Mouse (Mus musculus) hindbrain, postnatal 0 days (tissue): ENCODE measurements around the gene Kif24. TPM values are rescaled to one million over a fixed set of nuclear protein-coding genes. Genes with fewer than 3 reads are reported as not detected.

Experiments
- ATAC-seq: fragments of 200-750 bp; cut with Nextera tagmentation; 2 replicates; pipeline ENCODE4 v1.8.0; 2017; ENCODE audit warnings: mild to moderate bottlenecking, moderate TSS enrichment, moderate library complexity
- DNase-seq: peaks from one replicate; pipeline ENCODE4 v3.0.0-alpha.2; 2015; ENCODE audit warnings: low spot score
- H3K27ac ChIP-seq: fragments of 300-500 bp; sonication (generic); 2 replicates; pipeline ENCODE4 v1.5.1; 2014; ENCODE audit warnings: mild to moderate bottlenecking
- H3K27me3 ChIP-seq: fragments of 300-500 bp; sonication (generic); 2 replicates; pipeline ENCODE4 v1.6.1; 2014; ENCODE audit warnings: low read length, mixed read lengths; ENCODE audit not compliant: insufficient read depth
- H3K36me3 ChIP-seq: fragments of 300-500 bp; sonication (generic); 2 replicates; pipeline ENCODE4 v1.6.1; 2014; ENCODE audit warnings: low read length, mixed read lengths; ENCODE audit not compliant: insufficient read depth
- H3K4me1 ChIP-seq: fragments of 300-500 bp; sonication (generic); 2 replicates; pipeline ENCODE4 v1.6.1; 2014; ENCODE audit warnings: antibody characterized with exemption, low read length, mixed read lengths; ENCODE audit not compliant: insufficient read depth
- H3K4me2 ChIP-seq: fragments of 300-500 bp; sonication (generic); 2 replicates; pipeline ENCODE4 v1.6.1; 2014; ENCODE audit warnings: low read depth, mild to moderate bottlenecking, low read length, moderate library complexity, mixed read lengths
- H3K4me3 ChIP-seq: fragments of 300-500 bp; sonication (generic); 2 replicates; pipeline ENCODE4 v1.5.1; 2014; ENCODE audit warnings: low read length
- H3K9ac ChIP-seq: fragments of 300-500 bp; sonication (generic); replicated peaks from 2 replicates; pipeline ENCODE4 v1.6.1; 2014; ENCODE audit warnings: mild to moderate bottlenecking, low read length, moderate library complexity, mixed read lengths
- H3K9me3 ChIP-seq: fragments of 300-500 bp; sonication (generic); 2 replicates; pipeline ENCODE4 v1.6.1; 2016; ENCODE audit warnings: low read length, mixed read lengths
- CTCF ChIP-seq: IDR thresholded peaks from 2 replicates; pipeline ENCODE4 v1.5.1; 2016; ENCODE audit warnings: antibody characterized with exemption, control low read depth, low read depth
- WGBS: fragments of 180-500 bp; shearing (Covaris S2); extraction: QIAGEN DNeasy Blood & Tissue Kit; methylation state at CpG from one replicate; pipeline ENCODE4 v1.1.7; 2014; 5-methylcytosine and 5-hydroxymethylcytosine counted together
- polyA plus RNA-seq: library from polyadenylated mRNA; unstranded; fragments of >200 nt; fragmentation: Nextera tagmentation; extraction: Ambion mirVana; gene quantifications from 2 replicates; pipeline ENCODE4 v1.2.1, GENCODE M21; 2015
- total RNA-seq: library from RNA; depleted of rRNA; stranded (reverse); fragments of >200 nt; gene quantifications from 2 replicates; pipeline ENCODE4 v1.2.3, GENCODE M21; 2014

Gene Kif24
- total and polyA plus RNA-seq, 2 experiments from 2014 or later = 2.3 to 4.2 TPM

- H3K27ac ChIP-seq = peak overlapping the region; percentile 70
- H3K9me3 ChIP-seq = no peaks in the 10 kb centered on the region
- peak overlapping the region; percentile 90 for H3K4me2 ChIP-seq
- peak; percentile 74 for TF ChIP-seq CTCF
- no peak for ATAC-seq
- peak overlapping the region; percentile 46; the same call in 1 of the 2 replicates for H3K4me3 ChIP-seq
- 10% methylated on average over 13 of the region's 13 CpGs for WGBS
- H3K36me3 ChIP-seq = no peaks in the 10 kb centered on the region
- no peaks in the 10 kb centered on the region for H3K27me3 ChIP-seq
- peak; percentile 77 for DNase-seq
- peaks cover 17% of the 10 kb centered on the region; the same call in 1 of the 2 replicates for H3K4me1 ChIP-seq
- H3K9ac ChIP-seq = no peak overlapping the region; the same call in 1 of the 2 replicates
Measured at GRCm38 (mm10) chr4:41506156-41506555, 41.5 kb upstream of the Kif24 start.

- Histone ChIP-seq H3K4me1 (peaks cover 17% of the 10 kb centered on the region; the same call in 1 of the 2 replicates), H3K27me3 (no peaks in the 10 kb centered on the region; the same call in 1 of the 2 replicates), H3K27ac (no peak overlapping the region), H3K9me3 (no peaks in the 10 kb centered on the region), H3K4me3 (no peak overlapping the region), H3K4me2 (no peak overlapping the region), H3K36me3 (no peaks in the 10 kb centered on the region), H3K9ac (no peak overlapping the region)
- 58% methylated on average over 11 of the region's 11 CpGs for WGBS
- TF ChIP-seq CTCF = peak; percentile 51
- ATAC-seq (no peak), DNase-seq (no peak)
Measured at GRCm38 (mm10) chr4:41505131-41505551, 40.5 kb upstream of the Kif24 start.

GRCm38 (mm10) chr4:41504325-41504724 is 39.6 kb upstream of the Kif24 start:
- ATAC-seq = no peak
- 70% methylated on average over 5 of the region's 5 CpGs for WGBS
- no peak overlapping the region for H3K4me2 ChIP-seq
- H3K9ac ChIP-seq = no peak overlapping the region
- no peaks in the 10 kb centered on the region; the same call in 1 of the 2 replicates for H3K27me3 ChIP-seq
- no peaks in the 10 kb centered on the region for H3K36me3 ChIP-seq
- no peaks in the 10 kb centered on the region for H3K9me3 ChIP-seq
- H3K4me1 ChIP-seq = peaks cover 17% of the 10 kb centered on the region; the same call in 1 of the 2 replicates
- peak; percentile 46; the same call in 1 of the 2 replicates for TF ChIP-seq CTCF
- no peak overlapping the region for H3K27ac ChIP-seq
- DNase-seq = peak; percentile 42
- no peak overlapping the region for H3K4me3 ChIP-seq

GRCm38 (mm10) chr4:41502986-41503412 is 38.3 kb upstream of the Kif24 start, which contains the start of gene AI464131:
Gene AI464131 (minus strand): TSS chr4:41503076.
- peak; percentile 97 for DNase-seq
- H3K4me2 ChIP-seq = peak within 1 kb of the TSS; percentile 55
- TF ChIP-seq CTCF = peak; percentile 36; the same call in 1 of the 2 replicates
- ATAC-seq = peak; percentile 92
- peak within 1 kb of the TSS; percentile 59 for H3K27ac ChIP-seq
- WGBS = 1% methylated on average over 18 of the region's 18 CpGs
- H3K36me3 ChIP-seq = no peaks in the 10 kb centered on the region
- H3K9me3 ChIP-seq = no peaks in the 10 kb centered on the region
- peak within 1 kb of the TSS; percentile 50 for H3K9ac ChIP-seq
- peaks cover 3% of the 10 kb centered on the region; the same call in 1 of the 2 replicates for H3K27me3 ChIP-seq
- peaks cover 26% of the 10 kb centered on the region for H3K4me1 ChIP-seq
- peak within 1 kb of the TSS; percentile 40 for H3K4me3 ChIP-seq

GRCm38 (mm10) chr4:41502171-41502940 is 37.7 kb upstream of the Kif24 start:
- WGBS = 15% methylated on average over 20 of the region's 20 CpGs

GRCm38 (mm10) chr4:41500787-41501186 is 36.1 kb upstream of the Kif24 start:
- WGBS = 50% methylated on average over 4 of the region's 4 CpGs
- H3K4me2 ChIP-seq = peak overlapping the region; percentile 55; the same call in 1 of the 2 replicates
- no peaks in the 10 kb centered on the region for H3K9me3 ChIP-seq
- H3K4me3 ChIP-seq = no peak overlapping the region
- ATAC-seq = no peak
- peaks cover 8% of the 10 kb centered on the region; the same call in 1 of the 2 replicates for H3K27me3 ChIP-seq
- no peak overlapping the region for H3K9ac ChIP-seq
- no peak overlapping the region for H3K27ac ChIP-seq
- no peaks in the 10 kb centered on the region for H3K36me3 ChIP-seq
- no peak for TF ChIP-seq CTCF
- peaks cover 14% of the 10 kb centered on the region for H3K4me1 ChIP-seq
- no peak for DNase-seq

More at GRCm38 (mm10) chr4:41502171-41502940, 37.7 kb upstream of the Kif24 start:
- peak overlapping the region; percentile 40 for H3K4me3 ChIP-seq
- peak overlapping the region; percentile 59 for H3K27ac ChIP-seq
- ATAC-seq (peak; percentile 18), DNase-seq (peak; percentile 56)
- TF ChIP-seq CTCF = no peak
- peaks cover 25% of the 10 kb centered on the region for H3K4me1 ChIP-seq
- peak overlapping the region; percentile 55 for H3K4me2 ChIP-seq
- peak overlapping the region; percentile 50 for H3K9ac ChIP-seq
- H3K27me3 ChIP-seq = peaks cover 3% of the 10 kb centered on the region; the same call in 1 of the 2 replicates
- no peaks in the 10 kb centered on the region for H3K36me3 ChIP-seq
- no peaks in the 10 kb centered on the region for H3K9me3 ChIP-seq
